Mouse (Mus musculus): Measurements from ENCODE around the gene Tmtc2. TPM values are rescaled to one million over a fixed set of nuclear protein-coding genes. Genes with fewer than 3 reads are reported as not detected.

The Tmtc2 gene
- polyA plus RNA-seq, 1 experiment = 0.97 TPM

DNA sequence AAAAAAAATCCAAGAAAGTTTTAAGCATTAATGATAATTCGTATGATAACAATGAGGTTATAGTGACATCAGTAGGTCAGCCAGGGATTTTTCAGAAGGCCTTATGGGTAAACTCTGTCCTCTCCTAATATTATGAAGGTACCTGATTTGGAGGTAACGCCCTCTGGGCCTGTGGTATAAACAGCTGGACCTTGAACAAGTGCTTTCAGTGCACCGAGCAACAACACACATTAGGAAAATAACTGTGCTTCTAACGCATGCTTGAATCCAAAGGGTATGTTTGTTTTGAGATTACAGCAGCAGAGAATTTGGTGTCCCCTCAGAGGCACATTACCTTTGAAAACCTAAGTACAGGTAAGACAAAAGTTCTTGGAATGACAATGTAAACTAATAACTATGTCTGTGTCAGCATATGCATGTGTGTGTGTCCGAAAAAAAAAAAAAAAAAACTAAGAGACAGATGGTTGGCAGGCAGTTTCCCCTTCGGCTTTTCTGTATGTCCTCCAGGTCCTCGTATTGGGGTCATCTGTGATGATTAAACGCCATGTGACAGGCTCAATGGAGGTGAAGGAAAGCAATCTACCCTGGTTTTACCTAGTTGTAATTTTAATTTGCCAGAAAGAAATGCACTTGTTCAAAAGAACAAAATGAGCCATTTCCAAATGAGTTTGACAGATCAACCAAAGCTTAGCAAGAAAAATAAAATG is 6.3 kb downstream of the Tmtc2 start:
- TF ChIP-seq SRF (IDR thresholded peaks at IDR 0.05; ENCODE audit: control insufficient read depth, insufficient read length, low read depth) = no peak
- TF ChIP-seq REST (IDR thresholded peaks at IDR 0.05; ENCODE audit: insufficient read depth, insufficient read length) = no peak
- no peak for TF ChIP-seq MYOG (IDR thresholded peaks at IDR 0.05; ENCODE audit: control insufficient read depth in 1 of 3, insufficient read depth in 1 of 3, insufficient read length in 2 of 3, low read depth in 2 of 3)
- TF ChIP-seq MYOD1 (IDR thresholded peaks at IDR 0.05; ENCODE audit: control insufficient read depth in 1 of 3, insufficient read length in 2 of 3, low read depth in 2 of 3) = no peak
- Histone ChIP-seq H3K27me3 (ENCODE audit: control insufficient read depth, insufficient read depth, insufficient read length) (no peaks in the 10 kb centered on the region), H3ac (ENCODE audit: control insufficient read depth, insufficient read length) (no peak overlapping the region), H3K4me2 (ENCODE audit: low read depth) (no peak overlapping the region), H3K79me2 (ENCODE audit: control insufficient read depth, insufficient read depth) (no peaks in the 10 kb centered on the region), H3K36me3 (ENCODE audit: control insufficient read depth, insufficient read depth) (no peaks in the 10 kb centered on the region), H3K4me3 (no peak overlapping the region)

- no peaks in the 10 kb centered on the region for H3K36me3 ChIP-seq (ENCODE audit: control insufficient read depth, insufficient read depth)
- no peaks in the 10 kb centered on the region for H3K27me3 ChIP-seq (ENCODE audit: control insufficient read depth, insufficient read depth, insufficient read length)
- no peak for TF ChIP-seq CEBPB (IDR thresholded peaks at IDR 0.05; ENCODE audit: insufficient read depth, poor library complexity, severe bottlenecking)
- no peak overlapping the region for H3K4me3 ChIP-seq
- no peak overlapping the region for H3K4me2 ChIP-seq (ENCODE audit: low read depth)
- no peak overlapping the region for H3ac ChIP-seq (ENCODE audit: control insufficient read depth, insufficient read length)
- H3K79me2 ChIP-seq (ENCODE audit: control insufficient read depth, insufficient read depth) = no peaks in the 10 kb centered on the region
Measured at GRCm38 (mm10) chr10:105561548-105561947, 12.7 kb downstream of the Tmtc2 start.

- H3K36me3 ChIP-seq (ENCODE audit: control insufficient read depth, insufficient read depth) = no peaks in the 10 kb centered on the region
- TF ChIP-seq REST (IDR thresholded peaks at IDR 0.05; ENCODE audit: insufficient read depth, insufficient read length) (no peak), E2F4 (IDR thresholded peaks at IDR 0.05; ENCODE audit: insufficient read depth) (no peak), MYOD1 (IDR thresholded peaks at IDR 0.05; ENCODE audit: control insufficient read depth in 1 of 3, insufficient read length in 2 of 3, low read depth in 2 of 3) (no peak), USF1 (IDR thresholded peaks at IDR 0.05; ENCODE audit: low read depth) (no peak), SRF (IDR thresholded peaks at IDR 0.05; ENCODE audit: control insufficient read depth, insufficient read length, low read depth) (no peak), TCF12 (IDR thresholded peaks at IDR 0.05; ENCODE audit: insufficient read depth, poor library complexity, severe bottlenecking) (no peak), CEBPB (IDR thresholded peaks at IDR 0.05; ENCODE audit: insufficient read depth, poor library complexity, severe bottlenecking) (no peak), POLR2AphosphoS2 (IDR thresholded peaks at IDR 0.05; ENCODE audit: insufficient read length, low read depth) (no peak), MAX (IDR thresholded peaks at IDR 0.05; ENCODE audit: low read depth) (no peak)
- H3K4me2 ChIP-seq (ENCODE audit: low read depth) = no peak overlapping the region
- no peaks in the 10 kb centered on the region for H3K27me3 ChIP-seq (ENCODE audit: control insufficient read depth, insufficient read depth, insufficient read length)
- H3ac ChIP-seq (ENCODE audit: control insufficient read depth, insufficient read length) = no peak overlapping the region
- H3K79me2 ChIP-seq (ENCODE audit: control insufficient read depth, insufficient read depth) = no peaks in the 10 kb centered on the region
- H3K4me3 ChIP-seq = no peak overlapping the region
Measured at GRCm38 (mm10) chr10:105557581-105557980, 16.7 kb downstream of the Tmtc2 start.

GRCm38 (mm10) chr10:105556890-105557572 is 17.2 kb downstream of the Tmtc2 start:
- no peaks in the 10 kb centered on the region for H3K79me2 ChIP-seq (ENCODE audit: control insufficient read depth, insufficient read depth)
- H3ac ChIP-seq (ENCODE audit: control insufficient read depth, insufficient read length) = no peak overlapping the region
- H3K4me3 ChIP-seq = no peak overlapping the region
- TF ChIP-seq E2F4 (IDR thresholded peaks at IDR 0.05; ENCODE audit: insufficient read depth) (no peak), TCF12 (IDR thresholded peaks at IDR 0.05; ENCODE audit: insufficient read depth, poor library complexity, severe bottlenecking) (no peak), MYOD1 (IDR thresholded peaks at IDR 0.05; ENCODE audit: control insufficient read depth in 1 of 3, insufficient read length in 2 of 3, low read depth in 2 of 3) (no peak), TCF3 (IDR thresholded peaks at IDR 0.05; ENCODE audit: insufficient read length, low read depth) (no peak), MAX (IDR thresholded peaks at IDR 0.05; ENCODE audit: low read depth) (no peak), USF1 (IDR thresholded peaks at IDR 0.05; ENCODE audit: low read depth) (no peak), CEBPB (IDR thresholded peaks at IDR 0.05; ENCODE audit: insufficient read depth, poor library complexity, severe bottlenecking) (no peak), POLR2A (IDR thresholded peaks at IDR 0.05; ENCODE audit: insufficient read length, low read depth) (no peak), SRF (IDR thresholded peaks at IDR 0.05; ENCODE audit: control insufficient read depth, insufficient read length, low read depth) (no peak), MYOG (IDR thresholded peaks at IDR 0.05; ENCODE audit: control insufficient read depth in 1 of 3, insufficient read depth in 1 of 3, insufficient read length in 2 of 3, low read depth in 2 of 3) (no peak), POLR2AphosphoS2 (IDR thresholded peaks at IDR 0.05; ENCODE audit: insufficient read length, low read depth) (no peak)
- no peaks in the 10 kb centered on the region for H3K36me3 ChIP-seq (ENCODE audit: control insufficient read depth, insufficient read depth)
- no peaks in the 10 kb centered on the region for H3K27me3 ChIP-seq (ENCODE audit: control insufficient read depth, insufficient read depth, insufficient read length)
- H3K4me2 ChIP-seq (ENCODE audit: low read depth) = no peak overlapping the region

- H3K36me3 ChIP-seq (ENCODE audit: control insufficient read depth, insufficient read depth) = no peaks in the 10 kb centered on the region
- H3K79me2 ChIP-seq (ENCODE audit: control insufficient read depth, insufficient read depth) = no peaks in the 10 kb centered on the region
- no peak overlapping the region for H3K4me2 ChIP-seq (ENCODE audit: low read depth)
- no peak overlapping the region for H3ac ChIP-seq (ENCODE audit: control insufficient read depth, insufficient read length)
- TF ChIP-seq USF1 (IDR thresholded peaks at IDR 0.05; ENCODE audit: low read depth) (no peak), MYOD1 (IDR thresholded peaks at IDR 0.05; ENCODE audit: control insufficient read depth in 1 of 3, insufficient read length in 2 of 3, low read depth in 2 of 3) (no peak), MAX (IDR thresholded peaks at IDR 0.05; ENCODE audit: low read depth) (no peak), E2F4 (IDR thresholded peaks at IDR 0.05; ENCODE audit: insufficient read depth) (no peak), CEBPB (IDR thresholded peaks at IDR 0.05; ENCODE audit: insufficient read depth, poor library complexity, severe bottlenecking) (no peak), MYOG (IDR thresholded peaks at IDR 0.05; ENCODE audit: control insufficient read depth in 1 of 3, insufficient read depth in 1 of 3, insufficient read length in 2 of 3, low read depth in 2 of 3) (no peak), SRF (IDR thresholded peaks at IDR 0.05; ENCODE audit: control insufficient read depth, insufficient read length, low read depth) (no peak), POLR2A (IDR thresholded peaks at IDR 0.05; ENCODE audit: insufficient read length, low read depth) (no peak), POLR2AphosphoS2 (IDR thresholded peaks at IDR 0.05; ENCODE audit: insufficient read length, low read depth) (no peak), TCF3 (IDR thresholded peaks at IDR 0.05; ENCODE audit: insufficient read length, low read depth) (no peak), REST (IDR thresholded peaks at IDR 0.05; ENCODE audit: insufficient read depth, insufficient read length) (no peak), TCF12 (IDR thresholded peaks at IDR 0.05; ENCODE audit: insufficient read depth, poor library complexity, severe bottlenecking) (no peak)
- no peak overlapping the region for H3K4me3 ChIP-seq
- no peaks in the 10 kb centered on the region for H3K27me3 ChIP-seq (ENCODE audit: control insufficient read depth, insufficient read depth, insufficient read length)
Measured at GRCm38 (mm10) chr10:105554153-105554552, 20.1 kb downstream of the Tmtc2 start.
